Mouse (Mus musculus): ENCODE measurements at regions not wholly inside any gene's neighbourhood (a gene's known extent, or its start where the extent isn't known, plus 50 kb on each side); places are given as distances from the start of the nearest gene placed in this dataset.

GRCm38 (mm10) chr1:163561016-163561415 lies 157.5 kb upstream of the Gorab start:
- ATAC-seq (replicated peaks; ENCODE audit: low FRiP score, low TSS enrichment, poor library complexity, severe bottlenecking): no peak

- no peak for ATAC-seq (replicated peaks; ENCODE audit: low FRiP score, low TSS enrichment, poor library complexity, severe bottlenecking)
Observed at GRCm38 (mm10) chr1:163560276-163560943, 156.9 kb upstream of the Gorab start.

GRCm38 (mm10) chr1:163557875-163558274 lies 154.4 kb upstream of the Gorab start:
- ATAC-seq (replicated peaks; ENCODE audit: low FRiP score, low TSS enrichment, poor library complexity, severe bottlenecking): no peak

GRCm38 (mm10) chr1:163555185-163555584 lies 151.7 kb upstream of the Gorab start:
- no peak for ATAC-seq (replicated peaks; ENCODE audit: low FRiP score, low TSS enrichment, poor library complexity, severe bottlenecking)

- no peak for ATAC-seq (replicated peaks; ENCODE audit: low FRiP score, low TSS enrichment, poor library complexity, severe bottlenecking)
Observed at GRCm38 (mm10) chr1:163538776-163539492, 135.5 kb upstream of the Gorab start.

GRCm38 (mm10) chr1:163530563-163530962 lies 127.1 kb upstream of the Gorab start:
- ATAC-seq (replicated peaks; ENCODE audit: low FRiP score, low TSS enrichment, poor library complexity, severe bottlenecking): no peak

GRCm38 (mm10) chr1:163517966-163518365 lies 114.5 kb upstream of the Gorab start:
- ATAC-seq (replicated peaks; ENCODE audit: low FRiP score, low TSS enrichment, poor library complexity, severe bottlenecking): no peak

DNA sequence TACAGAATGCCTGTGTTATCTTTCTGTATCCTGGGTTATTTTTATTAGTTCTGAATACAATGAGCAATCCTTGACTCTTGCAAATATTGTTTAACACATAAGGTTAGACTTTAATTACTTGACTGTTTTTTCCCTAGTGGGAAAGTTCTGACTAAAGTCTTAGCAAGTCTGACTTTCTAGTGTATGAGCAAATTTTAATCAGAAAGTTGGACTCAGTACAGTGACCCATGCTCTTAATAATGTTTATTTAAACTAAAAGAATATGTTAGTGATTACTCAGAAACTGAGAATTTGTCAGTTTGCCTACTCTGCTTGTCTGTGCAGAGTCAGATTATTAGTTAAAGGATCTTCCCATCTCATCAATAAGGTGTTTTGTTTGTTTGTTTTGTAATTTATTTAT lies 109.4 kb upstream of the Gorab start:
- ATAC-seq (replicated peaks; ENCODE audit: low FRiP score, low TSS enrichment, poor library complexity, severe bottlenecking): no peak

DNA sequence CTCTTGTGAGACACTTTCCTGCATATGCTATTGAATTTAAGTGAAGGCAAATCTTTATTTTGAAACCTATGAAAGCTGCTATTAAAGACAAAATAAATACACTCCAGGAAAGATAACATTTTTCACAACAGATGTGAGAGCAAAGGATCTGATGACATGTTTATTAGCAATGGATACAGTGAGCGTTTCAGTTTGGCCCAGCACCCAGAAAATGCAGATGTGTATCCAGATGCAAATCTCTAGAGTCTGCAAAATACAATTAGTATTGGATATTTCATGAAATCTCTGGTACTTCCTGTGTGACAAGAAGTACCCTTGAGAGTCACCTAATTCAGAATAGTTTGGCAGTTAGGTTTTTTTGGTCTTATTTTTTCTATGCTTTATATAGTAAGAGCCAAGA lies 108.5 kb upstream of the Gorab start:
- no peak for ATAC-seq (replicated peaks; ENCODE audit: low FRiP score, low TSS enrichment, poor library complexity, severe bottlenecking)

DNA sequence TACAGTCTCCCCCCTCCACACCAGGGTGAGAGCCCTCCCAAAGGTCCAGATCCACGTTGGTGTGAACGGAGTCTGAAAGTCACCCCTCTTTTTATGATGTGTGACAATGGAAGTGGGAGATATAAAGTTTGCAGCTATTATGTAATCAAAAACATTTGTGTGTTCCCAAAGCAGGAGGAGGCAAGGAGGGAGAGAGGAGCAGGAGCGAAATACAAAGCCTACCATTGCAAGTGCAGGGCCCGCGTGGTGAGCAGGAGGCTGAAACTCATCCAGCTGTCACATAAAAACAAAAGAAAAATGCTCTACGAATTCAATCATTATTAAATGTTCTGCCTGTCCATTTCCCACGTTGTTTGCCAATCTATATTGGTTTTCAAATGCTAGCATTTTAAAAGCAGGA lies 101.6 kb upstream of the Gorab start:
- ATAC-seq (replicated peaks; ENCODE audit: low FRiP score, low TSS enrichment, poor library complexity, severe bottlenecking): no peak

GRCm38 (mm10) chr1:163502557-163502956 lies 99.1 kb upstream of the Gorab start:
- ATAC-seq (replicated peaks; ENCODE audit: low FRiP score, low TSS enrichment, poor library complexity, severe bottlenecking): no peak

DNA sequence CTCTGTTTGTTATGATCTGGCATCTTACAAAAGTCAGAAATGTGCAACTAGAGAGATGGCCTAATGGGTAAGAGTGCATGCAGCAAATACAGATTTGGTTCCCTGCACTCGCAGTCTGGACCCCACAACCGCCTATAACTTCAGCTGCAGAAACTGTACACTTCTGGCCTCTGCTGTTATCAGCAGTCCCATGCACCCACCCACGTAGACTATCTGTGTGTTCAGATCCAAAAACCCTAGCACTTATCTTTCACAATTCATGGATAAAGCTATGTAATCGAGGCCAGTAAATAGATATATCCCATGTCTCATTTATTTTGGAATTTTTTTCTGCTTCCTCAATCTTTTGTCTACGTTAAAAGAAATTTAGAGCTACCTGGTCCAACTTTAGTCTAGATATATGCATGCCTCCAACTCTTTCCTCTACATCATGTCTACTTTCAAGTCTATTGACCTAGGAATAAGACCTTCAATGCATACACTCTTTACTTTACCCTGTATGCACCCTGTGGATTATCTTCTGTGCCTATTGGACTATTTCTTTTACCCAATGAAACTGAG lies 95.0 kb upstream of the Gorab start:
- ATAC-seq (replicated peaks; ENCODE audit: low FRiP score, low TSS enrichment, poor library complexity, severe bottlenecking): 0 out of 2 replicates have a peak, but pooled peaks have one; percentile 50

DNA sequence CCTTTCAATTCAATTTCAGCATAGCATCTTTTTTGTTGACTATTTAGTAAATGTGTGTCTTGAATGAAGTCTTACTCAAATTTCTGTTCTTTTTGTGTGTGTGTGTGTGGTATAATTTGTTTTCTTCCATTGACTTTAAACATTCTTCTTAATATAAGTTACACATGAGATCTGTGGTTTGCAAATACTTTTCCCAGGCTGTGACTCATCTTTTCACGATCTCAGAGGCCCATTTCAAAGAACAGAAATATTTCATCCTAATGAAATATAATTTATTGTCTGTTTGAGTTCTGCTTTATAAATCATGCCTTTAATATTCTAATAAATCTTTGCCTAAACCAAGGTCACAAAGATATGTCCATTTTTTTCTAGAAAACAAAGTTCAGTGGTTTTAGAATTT lies 92.9 kb upstream of the Gorab start:
- ATAC-seq (replicated peaks; ENCODE audit: low FRiP score, low TSS enrichment, poor library complexity, severe bottlenecking): no peak

DNA sequence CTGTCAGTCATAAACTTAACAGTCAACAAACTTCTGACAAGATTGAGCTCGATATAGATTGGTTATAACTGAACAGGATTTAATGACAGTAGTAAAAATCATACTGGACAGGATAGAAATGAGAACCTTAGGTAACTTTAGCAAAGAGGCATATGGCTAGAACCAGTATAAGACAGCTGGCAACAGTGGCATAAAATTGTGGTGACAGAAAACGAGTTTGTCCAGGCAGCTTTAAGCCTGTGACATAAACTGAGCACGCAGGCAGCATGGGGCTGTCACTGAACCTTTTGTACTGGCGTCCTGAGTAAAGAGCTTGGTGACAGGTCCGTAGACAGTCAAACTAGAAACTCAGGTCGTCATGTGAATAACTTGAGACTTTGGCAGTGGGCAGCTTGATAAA lies 85.1 kb upstream of the Gorab start:
- no peak for ATAC-seq (replicated peaks; ENCODE audit: low FRiP score, low TSS enrichment, poor library complexity, severe bottlenecking)

DNA sequence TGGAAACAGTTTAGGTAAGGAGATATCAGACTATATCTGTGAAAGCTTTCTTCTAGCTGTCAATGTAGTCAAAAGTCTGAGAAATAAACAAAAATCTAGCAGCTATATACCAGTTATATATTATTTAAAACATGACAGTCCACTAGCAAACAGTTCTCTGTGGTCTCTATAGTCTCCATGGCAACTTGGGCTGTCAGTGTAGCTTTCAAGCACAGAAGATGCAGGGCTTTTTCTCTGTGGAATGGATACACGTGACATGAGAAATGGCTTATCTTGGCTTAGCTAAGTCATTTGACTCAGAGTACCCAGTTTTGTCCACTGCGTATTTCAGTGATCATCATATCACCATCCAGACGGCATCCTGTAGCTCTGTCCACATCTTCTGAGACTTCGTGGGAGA lies 84.6 kb upstream of the Gorab start:
- ATAC-seq (replicated peaks; ENCODE audit: low FRiP score, low TSS enrichment, poor library complexity, severe bottlenecking): no peak

GRCm38 (mm10) chr1:163483098-163483497 lies 79.6 kb upstream of the Gorab start:
- no peak for ATAC-seq (replicated peaks; ENCODE audit: low FRiP score, low TSS enrichment, poor library complexity, severe bottlenecking)

DNA sequence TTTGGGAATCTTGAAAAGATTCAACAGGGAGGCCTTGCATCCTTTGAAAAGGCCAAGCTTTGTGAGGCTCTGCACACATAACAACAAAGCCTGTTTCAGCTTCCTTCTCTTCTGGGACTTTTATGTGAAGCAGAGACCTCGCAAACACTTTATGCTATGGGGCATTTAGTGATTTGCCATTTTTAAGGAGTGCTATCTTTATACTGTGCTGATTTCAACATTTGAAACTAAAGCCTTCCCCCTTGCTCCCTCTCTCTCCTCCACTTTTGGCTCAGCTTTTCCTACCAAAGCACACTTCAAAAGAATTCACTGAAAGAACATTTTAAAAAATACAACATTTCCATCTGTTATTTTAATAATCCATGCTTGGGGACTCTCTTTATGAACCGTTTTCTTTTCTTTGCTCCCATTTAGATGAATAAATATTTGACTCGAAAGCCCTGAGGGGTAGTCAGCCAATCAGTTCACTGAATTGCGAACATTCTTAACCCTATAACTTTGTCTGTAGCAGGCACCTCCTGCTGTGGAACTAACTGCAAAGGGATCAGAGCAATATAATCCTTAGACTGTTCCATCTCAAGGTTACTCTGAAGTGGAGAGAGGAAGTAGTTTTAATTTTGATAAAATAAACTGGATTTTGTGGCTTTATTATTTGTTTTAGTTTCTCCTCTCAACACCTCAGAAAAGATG lies 74.2 kb upstream of the Gorab start:
- ATAC-seq (replicated peaks; ENCODE audit: low FRiP score, low TSS enrichment, poor library complexity, severe bottlenecking): no peak

- no peak for ATAC-seq (replicated peaks; ENCODE audit: low FRiP score, low TSS enrichment, poor library complexity, severe bottlenecking)
Observed at GRCm38 (mm10) chr1:163461194-163461593, 57.7 kb upstream of the Gorab start.

GRCm38 (mm10) chr1:163456366-163456765 lies 52.9 kb upstream of the Gorab start:
- no peak for ATAC-seq (replicated peaks; ENCODE audit: low FRiP score, low TSS enrichment, poor library complexity, severe bottlenecking)

Measured in megakaryocyte-erythroid progenitor cell, adult 5-6 weeks (primary cell).